Mouse (Mus musculus): ENCODE measurements at regions not wholly inside any gene's neighbourhood (a gene's known extent, or its start where the extent isn't known, plus 50 kb on each side); places are given as distances from the start of the nearest gene placed in this dataset.

GRCm38 (mm10) chr16:29954700-29955099 is 109.5 kb upstream of the Hes1 start:
- WGBS, result 96% methylated on average over 10 of the region's 10 CpGs
- Histone ChIP-seq H3K27ac (ENCODE audit: low read depth, low read length) (no peak overlapping the region), H3K27me3 (ENCODE audit: control insufficient read depth, insufficient read depth, low read length) (peaks cover 3% of the 10 kb centered on the region), H3K4me2 (replicated peaks; ENCODE audit: low read depth, low read length) (no peak overlapping the region), H3K4me1 (replicated peaks; ENCODE audit: control insufficient read depth, insufficient read depth, low read length) (no peaks in the 10 kb centered on the region), H3K9ac (ENCODE audit: low read depth, low read length) (no peak overlapping the region), H3K4me3 (ENCODE audit: low read depth, low read length) (no peak overlapping the region), H3K9me3 (ENCODE audit: control insufficient read depth, low read length) (no peaks in the 10 kb centered on the region), H3K36me3 (ENCODE audit: control insufficient read depth, insufficient read depth, low read length) (no peaks in the 10 kb centered on the region)
- no peak for DNase-seq (ENCODE audit: low spot score)
- no peak for ATAC-seq (ENCODE audit: low FRiP score)

GRCm38 (mm10) chr16:29956904-29957303 is 107.3 kb upstream of the Hes1 start:
- Histone ChIP-seq H3K27ac (ENCODE audit: low read depth, low read length) (no peak overlapping the region), H3K27me3 (ENCODE audit: control insufficient read depth, insufficient read depth, low read length) (peaks cover 3% of the 10 kb centered on the region), H3K9ac (ENCODE audit: low read depth, low read length) (no peak overlapping the region), H3K36me3 (ENCODE audit: control insufficient read depth, insufficient read depth, low read length) (no peaks in the 10 kb centered on the region), H3K9me3 (ENCODE audit: control insufficient read depth, low read length) (no peaks in the 10 kb centered on the region), H3K4me1 (replicated peaks; ENCODE audit: control insufficient read depth, insufficient read depth, low read length) (no peaks in the 10 kb centered on the region), H3K4me3 (ENCODE audit: low read depth, low read length) (no peak overlapping the region), H3K4me2 (replicated peaks; ENCODE audit: low read depth, low read length) (no peak overlapping the region)
- DNase-seq (ENCODE audit: low spot score), result no peak
- 75% methylated on average over 7 of the region's 7 CpGs for WGBS
- ATAC-seq (ENCODE audit: low FRiP score), result no peak

GRCm38 (mm10) chr16:29959939-29960637 is 104.1 kb upstream of the Hes1 start:
- Histone ChIP-seq H3K27me3 (ENCODE audit: control insufficient read depth, insufficient read depth, low read length) (peaks cover 3% of the 10 kb centered on the region), H3K9ac (ENCODE audit: low read depth, low read length) (no peak overlapping the region), H3K4me1 (replicated peaks; ENCODE audit: control insufficient read depth, insufficient read depth, low read length) (no peaks in the 10 kb centered on the region), H3K9me3 (ENCODE audit: control insufficient read depth, low read length) (no peaks in the 10 kb centered on the region), H3K27ac (ENCODE audit: low read depth, low read length) (no peak overlapping the region), H3K4me3 (ENCODE audit: low read depth, low read length) (no peak overlapping the region), H3K4me2 (replicated peaks; ENCODE audit: low read depth, low read length) (no peak overlapping the region), H3K36me3 (ENCODE audit: control insufficient read depth, insufficient read depth, low read length) (no peaks in the 10 kb centered on the region)
- DNase-seq (ENCODE audit: low spot score) (no peak), ATAC-seq (ENCODE audit: low FRiP score) (no peak)
- 82% methylated on average over 12 of the region's 12 CpGs for WGBS

- DNase-seq (ENCODE audit: low spot score) (no peak), ATAC-seq (ENCODE audit: low FRiP score) (no peak)
- Histone ChIP-seq H3K36me3 (ENCODE audit: control insufficient read depth, insufficient read depth, low read length) (no peaks in the 10 kb centered on the region), H3K4me2 (replicated peaks; ENCODE audit: low read depth, low read length) (no peak overlapping the region), H3K4me3 (ENCODE audit: low read depth, low read length) (no peak overlapping the region), H3K4me1 (replicated peaks; ENCODE audit: control insufficient read depth, insufficient read depth, low read length) (no peaks in the 10 kb centered on the region), H3K9ac (ENCODE audit: low read depth, low read length) (no peak overlapping the region), H3K27me3 (ENCODE audit: control insufficient read depth, insufficient read depth, low read length) (no peaks in the 10 kb centered on the region), H3K27ac (ENCODE audit: low read depth, low read length) (no peak overlapping the region), H3K9me3 (ENCODE audit: control insufficient read depth, low read length) (no peaks in the 10 kb centered on the region)
- WGBS, result 68% methylated on average over 4 of the region's 4 CpGs
Observed at GRCm38 (mm10) chr16:29963284-29963683, 100.9 kb upstream of the Hes1 start.

- no peak overlapping the region for H3K4me2 ChIP-seq (replicated peaks; ENCODE audit: low read depth, low read length)
- H3K27ac ChIP-seq (ENCODE audit: low read depth, low read length), result no peak overlapping the region
- 93% methylated on average over 8 of the region's 8 CpGs for WGBS
- H3K36me3 ChIP-seq (ENCODE audit: control insufficient read depth, insufficient read depth, low read length), result no peaks in the 10 kb centered on the region
- H3K27me3 ChIP-seq (ENCODE audit: control insufficient read depth, insufficient read depth, low read length), result no peaks in the 10 kb centered on the region
- no peak overlapping the region for H3K9ac ChIP-seq (ENCODE audit: low read depth, low read length)
- no peak overlapping the region for H3K4me3 ChIP-seq (ENCODE audit: low read depth, low read length)
- no peaks in the 10 kb centered on the region for H3K9me3 ChIP-seq (ENCODE audit: control insufficient read depth, low read length)
- ATAC-seq (ENCODE audit: low FRiP score) (no peak), DNase-seq (ENCODE audit: low spot score) (no peak)
- no peaks in the 10 kb centered on the region for H3K4me1 ChIP-seq (replicated peaks; ENCODE audit: control insufficient read depth, insufficient read depth, low read length)
Observed at GRCm38 (mm10) chr16:29964563-29964962, 99.6 kb upstream of the Hes1 start.

GRCm38 (mm10) chr16:29968743-29969142 is 95.4 kb upstream of the Hes1 start:
- Histone ChIP-seq H3K4me3 (ENCODE audit: low read depth, low read length) (no peak overlapping the region), H3K4me1 (replicated peaks; ENCODE audit: control insufficient read depth, insufficient read depth, low read length) (0 out of 2 replicates have a peak, but pooled peaks cover 2% of the 10 kb centered on the region), H3K27me3 (ENCODE audit: control insufficient read depth, insufficient read depth, low read length) (no peaks in the 10 kb centered on the region), H3K36me3 (ENCODE audit: control insufficient read depth, insufficient read depth, low read length) (no peaks in the 10 kb centered on the region), H3K4me2 (replicated peaks; ENCODE audit: low read depth, low read length) (no peak overlapping the region), H3K9me3 (ENCODE audit: control insufficient read depth, low read length) (no peaks in the 10 kb centered on the region), H3K9ac (ENCODE audit: low read depth, low read length) (no peak overlapping the region), H3K27ac (ENCODE audit: low read depth, low read length) (no peak overlapping the region)
- DNase-seq (ENCODE audit: low spot score) (no peak), ATAC-seq (ENCODE audit: low FRiP score) (no peak)
- 76% methylated on average over 5 of the region's 5 CpGs for WGBS

GRCm38 (mm10) chr16:29972741-29973141 is 91.4 kb upstream of the Hes1 start:
- Histone ChIP-seq H3K4me1 (replicated peaks; ENCODE audit: control insufficient read depth, insufficient read depth, low read length) (0 out of 2 replicates have a peak, but pooled peaks cover 2% of the 10 kb centered on the region), H3K36me3 (ENCODE audit: control insufficient read depth, insufficient read depth, low read length) (no peaks in the 10 kb centered on the region), H3K9me3 (ENCODE audit: control insufficient read depth, low read length) (no peaks in the 10 kb centered on the region), H3K27me3 (ENCODE audit: control insufficient read depth, insufficient read depth, low read length) (no peaks in the 10 kb centered on the region), H3K27ac (ENCODE audit: low read depth, low read length) (no peak overlapping the region), H3K9ac (ENCODE audit: low read depth, low read length) (no peak overlapping the region), H3K4me2 (replicated peaks; ENCODE audit: low read depth, low read length) (no peak overlapping the region), H3K4me3 (ENCODE audit: low read depth, low read length) (no peak overlapping the region)
- 61% methylated on average over 1 of the region's 1 CpGs for WGBS
- no peak for ATAC-seq (ENCODE audit: low FRiP score)
- DNase-seq (ENCODE audit: low spot score), result no peak

- no peak overlapping the region for H3K27ac ChIP-seq (ENCODE audit: low read depth, low read length)
- no peak overlapping the region for H3K4me3 ChIP-seq (ENCODE audit: low read depth, low read length)
- DNase-seq (ENCODE audit: low spot score), result no peak
- H3K27me3 ChIP-seq (ENCODE audit: control insufficient read depth, insufficient read depth, low read length), result no peaks in the 10 kb centered on the region
- no peak overlapping the region for H3K4me2 ChIP-seq (replicated peaks; ENCODE audit: low read depth, low read length)
- no peak overlapping the region for H3K9ac ChIP-seq (ENCODE audit: low read depth, low read length)
- H3K4me1 ChIP-seq (replicated peaks; ENCODE audit: control insufficient read depth, insufficient read depth, low read length), result 0 out of 2 replicates have a peak, but pooled peaks cover 2% of the 10 kb centered on the region
- no peak for ATAC-seq (ENCODE audit: low FRiP score)
- no peaks in the 10 kb centered on the region for H3K9me3 ChIP-seq (ENCODE audit: control insufficient read depth, low read length)
- no peaks in the 10 kb centered on the region for H3K36me3 ChIP-seq (ENCODE audit: control insufficient read depth, insufficient read depth, low read length)
- 68% methylated on average over 7 of the region's 7 CpGs for WGBS
Observed at GRCm38 (mm10) chr16:29973250-29973649, 90.9 kb upstream of the Hes1 start.

- Histone ChIP-seq H3K27ac (ENCODE audit: low read depth, low read length) (no peak overlapping the region), H3K9ac (ENCODE audit: low read depth, low read length) (no peak overlapping the region), H3K4me2 (replicated peaks; ENCODE audit: low read depth, low read length) (no peak overlapping the region), H3K9me3 (ENCODE audit: control insufficient read depth, low read length) (no peaks in the 10 kb centered on the region), H3K4me3 (ENCODE audit: low read depth, low read length) (no peak overlapping the region), H3K27me3 (ENCODE audit: control insufficient read depth, insufficient read depth, low read length) (no peaks in the 10 kb centered on the region), H3K4me1 (replicated peaks; ENCODE audit: control insufficient read depth, insufficient read depth, low read length) (0 out of 2 replicates have a peak, but pooled peaks cover 2% of the 10 kb centered on the region), H3K36me3 (ENCODE audit: control insufficient read depth, insufficient read depth, low read length) (no peaks in the 10 kb centered on the region)
- DNase-seq (ENCODE audit: low spot score) (no peak), ATAC-seq (ENCODE audit: low FRiP score) (no peak)
- WGBS, result 80% methylated on average over 3 of the region's 3 CpGs
Observed at GRCm38 (mm10) chr16:29975800-29976199, 88.4 kb upstream of the Hes1 start.
